Mouse (Mus musculus): ENCODE data around the gene Asgr1.
"Not testable (repeated sequence)": the region's sequence is repeated elsewhere in the genome, so short reads cannot be mapped to it uniquely, and the experiment has no call there.

The Asgr1 gene

DNA sequence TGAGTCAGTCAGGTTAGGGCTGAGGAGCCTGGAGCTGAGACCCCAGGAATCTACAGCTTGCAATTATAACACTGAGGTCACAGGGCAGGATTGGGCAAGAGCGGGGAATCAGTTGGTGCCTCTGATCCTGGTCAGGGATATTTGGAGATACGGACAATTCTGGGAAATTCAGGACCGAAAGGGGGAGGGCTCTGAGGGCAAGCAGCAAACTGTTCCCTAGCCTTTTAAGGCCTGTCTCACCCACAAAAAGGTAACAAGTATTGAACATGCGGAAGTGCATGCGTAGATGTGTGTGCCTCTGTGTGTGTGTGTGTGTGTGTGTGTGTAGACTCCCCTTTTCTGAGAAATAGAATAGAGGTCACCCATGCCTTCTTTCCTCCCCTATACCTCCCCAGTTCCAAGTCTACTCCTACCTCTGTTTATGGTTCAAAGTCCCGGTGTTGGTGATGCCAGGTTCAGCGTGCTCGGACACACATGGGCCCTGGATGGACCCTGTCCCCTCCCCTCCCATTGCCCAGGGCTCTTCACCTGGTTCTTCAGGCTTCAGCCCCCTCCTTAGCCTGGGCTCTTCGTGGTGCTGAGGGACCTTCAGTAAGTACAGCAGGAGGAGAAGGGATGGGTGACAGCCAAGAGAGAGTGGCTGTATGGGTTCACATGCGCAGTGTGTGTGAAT is at the start of gene Asgr1:
Gene Asgr1 (plus strand): TSS at position 188 of the 673 bp plus-strand sequence.
- no peak for DNase-seq (ENCODE audit: inconsistent ontology term)

DNA sequence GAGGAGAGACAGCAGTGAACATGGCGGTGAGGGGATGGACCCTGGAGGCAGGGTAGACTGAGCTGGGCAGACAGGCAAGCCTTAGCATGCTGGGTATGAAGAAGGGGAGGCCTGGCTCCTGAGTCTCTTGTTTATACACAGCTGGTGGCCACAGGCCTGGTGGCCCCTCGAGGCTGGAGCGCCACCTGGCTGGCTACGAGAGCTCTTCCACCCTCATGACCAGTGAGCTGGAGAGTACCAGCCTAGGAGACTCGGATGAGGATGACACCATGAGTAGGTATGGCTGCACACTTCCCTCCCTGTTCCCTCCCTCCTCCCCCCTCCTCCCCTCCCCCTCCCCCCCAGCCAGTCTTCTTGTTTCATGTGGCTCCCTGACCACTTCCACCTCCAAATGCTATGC is 48.4 kb upstream of the Asgr1 start:
- DNase-seq (ENCODE audit: inconsistent ontology term), result peak; percentile 17

DNA sequence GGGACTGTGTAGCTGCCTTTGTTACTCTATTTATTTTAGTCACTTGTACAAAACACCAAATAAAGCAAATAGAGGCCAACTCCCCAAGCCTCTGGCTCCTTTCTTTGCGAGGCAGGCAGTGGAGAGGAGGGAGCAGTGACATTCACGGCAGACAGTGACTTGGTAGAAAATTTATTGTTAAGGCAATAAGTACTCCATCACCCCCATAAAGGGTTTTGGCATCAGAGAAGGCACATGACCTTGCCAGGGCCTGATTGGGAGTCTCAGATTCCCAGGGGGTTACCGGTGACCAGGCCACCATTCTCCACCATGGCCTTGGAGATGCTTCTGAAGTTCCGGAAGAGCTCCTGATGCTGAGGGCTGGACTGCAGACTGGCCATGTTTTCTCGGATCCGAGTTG is 43.9 kb upstream of the Asgr1 start:
- DNase-seq (ENCODE audit: inconsistent ontology term), result no peak

DNA sequence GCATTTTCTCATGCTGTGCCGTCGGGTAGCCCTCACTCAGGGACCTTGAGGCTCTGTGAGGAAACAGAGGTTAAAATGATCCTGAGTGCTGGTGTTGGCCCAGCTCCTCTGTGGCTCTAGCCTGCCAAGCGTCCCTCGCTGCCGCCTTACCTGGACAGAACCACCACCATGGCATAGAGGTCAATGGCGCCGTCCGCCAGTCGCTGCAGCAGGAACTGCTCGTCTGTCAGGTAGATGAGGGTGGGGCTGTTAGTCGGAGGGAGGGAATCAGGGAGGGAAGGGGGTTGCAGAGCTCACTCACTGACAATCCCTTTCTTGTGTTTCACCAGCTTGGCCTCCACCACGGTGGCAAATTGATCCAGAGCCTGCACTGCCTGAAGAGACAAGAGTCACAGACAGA is 43.3 kb upstream of the Asgr1 start:
- no peak for DNase-seq (ENCODE audit: inconsistent ontology term)

DNA sequence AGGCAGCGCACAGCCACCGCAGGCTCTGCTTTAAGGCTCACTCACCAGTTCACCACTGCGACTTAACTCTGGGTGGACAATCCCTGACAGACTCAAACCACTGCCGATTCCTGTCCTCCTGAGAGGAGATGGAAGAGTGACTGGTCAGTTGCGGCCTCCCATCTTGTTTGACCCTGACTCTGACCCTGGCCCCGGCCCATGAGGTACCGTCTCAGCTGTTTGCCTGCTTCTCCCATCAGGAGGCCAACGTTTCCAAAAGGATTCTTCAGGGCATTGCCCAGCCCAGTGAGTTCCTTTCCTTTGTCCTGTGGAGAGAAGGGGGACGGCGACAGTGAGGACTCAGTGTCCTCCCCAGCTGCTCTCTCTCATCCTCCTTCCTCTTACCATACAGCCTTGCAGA is 42.9 kb upstream of the Asgr1 start:
- no peak for DNase-seq (ENCODE audit: inconsistent ontology term)

DNA sequence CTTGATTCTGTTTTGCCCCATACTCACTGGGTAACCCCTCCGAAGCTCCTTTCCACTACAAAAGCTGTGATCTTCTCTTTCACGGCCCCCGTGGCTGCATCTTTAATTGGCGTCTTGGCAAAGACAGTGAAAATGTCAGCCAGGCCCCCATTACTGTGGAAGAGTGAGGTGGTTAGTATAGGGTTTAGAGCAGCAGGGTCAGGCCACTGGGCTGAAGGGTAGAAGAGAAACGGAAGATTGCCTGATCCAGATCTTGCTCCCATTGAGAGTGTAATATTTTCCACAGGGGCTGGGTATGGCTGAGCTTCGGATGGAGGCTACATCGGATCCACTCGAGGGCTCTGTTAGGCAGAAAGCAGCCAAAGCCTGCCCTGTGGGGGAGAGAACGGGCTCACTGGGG is 41.0 kb upstream of the Asgr1 start:
- no peak for DNase-seq (ENCODE audit: inconsistent ontology term)

DNA sequence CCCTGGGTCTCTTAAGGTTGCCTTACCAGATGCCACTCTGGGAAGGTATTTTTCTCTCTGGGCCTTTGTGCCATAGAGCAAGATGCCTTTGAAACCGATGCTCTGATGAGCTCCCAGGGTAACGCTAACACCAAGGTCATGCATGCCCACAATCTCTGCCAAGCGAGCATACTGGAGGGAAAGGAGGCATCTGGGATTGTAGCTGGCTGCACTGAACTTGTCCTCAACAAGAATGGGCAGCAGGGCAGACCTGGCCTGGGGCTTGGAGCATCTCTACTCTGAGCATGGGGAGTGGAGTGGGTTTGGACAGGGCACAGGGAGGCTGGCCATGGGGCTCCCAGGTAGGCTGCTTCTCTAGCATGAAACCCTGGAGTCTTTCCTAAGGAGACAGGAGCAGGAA is 40.5 kb upstream of the Asgr1 start:
- DNase-seq (ENCODE audit: inconsistent ontology term), result no peak

DNA sequence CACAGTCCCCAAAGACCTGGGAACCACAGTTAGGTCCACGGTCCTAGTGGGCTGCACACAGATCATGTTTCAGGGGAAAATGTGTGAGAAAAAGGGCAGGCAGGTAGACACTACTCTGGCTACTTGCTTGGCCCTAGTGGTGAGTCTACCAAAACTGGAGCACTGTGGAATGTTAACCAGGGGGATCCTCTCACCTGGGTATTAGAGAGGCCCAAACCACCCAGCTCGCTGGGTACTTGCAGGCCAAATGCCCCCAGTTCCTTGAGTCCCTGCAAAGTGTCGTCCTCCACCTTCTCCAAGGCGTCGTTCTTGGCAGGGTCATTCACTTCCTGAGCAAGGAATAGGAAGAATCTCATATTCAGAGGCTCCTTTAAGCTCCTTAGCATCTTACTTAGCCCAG is 39.8 kb upstream of the Asgr1 start:
- DNase-seq (ENCODE audit: inconsistent ontology term), result no peak

DNA sequence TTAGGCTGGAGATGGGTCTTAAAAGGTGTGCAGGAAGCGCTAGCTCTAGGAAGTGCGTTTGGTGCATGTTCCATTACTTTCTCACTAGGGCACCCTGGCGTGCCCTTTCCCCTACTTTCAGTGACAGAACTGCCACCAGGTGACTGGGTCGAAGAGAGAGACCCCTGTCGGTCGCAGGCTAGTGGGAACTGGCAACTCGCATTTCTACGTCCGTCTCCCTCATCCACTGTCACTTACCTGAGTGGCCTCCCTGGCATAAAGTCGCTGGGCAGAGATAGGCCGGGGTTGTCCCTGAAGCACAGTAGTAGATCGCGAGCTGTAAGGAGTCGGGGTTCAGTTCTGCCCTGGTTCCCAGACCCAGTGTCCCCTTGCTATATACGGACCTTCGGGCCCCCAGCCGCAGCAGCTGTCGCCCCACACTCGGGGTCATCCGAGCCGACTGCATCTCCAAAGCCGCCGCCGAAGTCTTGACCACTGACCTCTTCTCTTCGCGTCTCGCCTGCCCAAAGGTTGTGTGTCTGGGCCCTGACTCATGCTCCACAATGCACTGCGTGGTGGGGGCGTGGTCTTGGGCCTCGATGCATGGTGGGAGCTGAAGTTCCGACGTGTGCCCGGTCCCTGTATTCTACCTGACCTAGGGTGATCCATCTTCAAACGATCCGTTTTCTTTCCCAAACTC is 38.9 kb upstream of the Asgr1 start, which contains the start of gene Acadvl:
Gene Acadvl (minus strand): TSS at position 532 of the 679 bp plus-strand sequence.
- peak; percentile 91 for DNase-seq (ENCODE audit: inconsistent ontology term)

DNA sequence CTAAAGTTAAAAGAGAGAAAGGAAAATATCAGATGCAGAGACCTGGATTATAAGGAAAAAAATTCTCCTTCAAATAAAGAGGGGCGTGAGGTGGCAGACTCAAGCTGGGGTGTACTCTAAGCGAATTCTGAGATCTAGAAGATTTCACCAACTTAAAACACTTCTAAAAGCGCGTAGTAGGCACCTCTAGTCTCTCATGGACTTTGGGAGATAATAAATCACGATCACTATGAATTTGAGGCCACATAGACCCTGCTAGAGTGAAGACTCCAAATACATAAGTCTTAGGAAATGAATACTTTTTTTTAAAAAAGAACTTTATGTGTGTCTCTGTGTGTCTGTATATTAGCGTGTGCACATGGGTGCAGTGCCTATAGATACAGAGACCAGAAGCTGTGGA is 38.2 kb upstream of the Asgr1 start:
- DNase-seq (ENCODE audit: inconsistent ontology term), result no peak

DNA sequence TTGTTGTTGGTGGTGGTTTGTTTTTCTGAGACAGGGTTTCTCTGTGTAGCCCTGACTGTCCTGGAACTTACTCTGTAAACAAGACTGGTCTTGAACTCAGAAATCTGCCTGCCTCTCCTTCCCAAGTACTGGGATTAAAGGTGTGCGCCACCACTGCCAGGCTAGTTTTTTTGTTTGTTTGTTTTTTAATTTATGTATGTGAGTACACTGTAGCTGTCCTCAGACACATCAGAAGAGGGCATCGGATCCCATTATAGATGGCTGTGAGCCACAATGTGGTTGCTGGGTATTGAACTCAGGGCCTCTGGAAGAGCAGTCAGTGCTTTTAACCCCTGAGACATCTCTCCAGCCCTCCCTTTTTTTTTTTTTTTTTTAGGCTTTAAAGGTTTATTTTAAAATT is 37.7 kb upstream of the Asgr1 start:
- not testable (repeated sequence) for DNase-seq (ENCODE audit: inconsistent ontology term)

DNA sequence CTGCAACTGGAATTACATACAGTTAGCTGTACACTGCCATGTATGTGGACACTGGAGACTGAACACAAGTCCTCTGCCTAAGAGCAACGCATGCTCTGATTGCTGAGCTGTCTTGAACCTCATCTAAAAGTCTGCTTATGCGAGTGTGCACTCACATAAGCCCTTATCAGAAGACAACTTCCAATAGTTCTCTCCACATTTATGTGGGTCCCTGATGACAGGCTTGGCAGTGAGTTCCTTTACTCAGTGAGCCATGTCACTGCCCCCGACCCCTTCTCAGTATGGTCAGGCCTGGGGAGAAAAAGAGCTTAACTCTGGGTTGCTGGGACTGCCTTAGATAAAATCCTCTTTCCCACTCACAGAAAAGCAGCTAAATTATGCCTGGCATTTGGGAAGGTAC is 37.2 kb upstream of the Asgr1 start, which contains the start of gene Dlg4:
Gene Dlg4 (plus strand): TSS at position 274 of the 400 bp plus-strand sequence.
- DNase-seq (ENCODE audit: inconsistent ontology term), result no peak

DNA sequence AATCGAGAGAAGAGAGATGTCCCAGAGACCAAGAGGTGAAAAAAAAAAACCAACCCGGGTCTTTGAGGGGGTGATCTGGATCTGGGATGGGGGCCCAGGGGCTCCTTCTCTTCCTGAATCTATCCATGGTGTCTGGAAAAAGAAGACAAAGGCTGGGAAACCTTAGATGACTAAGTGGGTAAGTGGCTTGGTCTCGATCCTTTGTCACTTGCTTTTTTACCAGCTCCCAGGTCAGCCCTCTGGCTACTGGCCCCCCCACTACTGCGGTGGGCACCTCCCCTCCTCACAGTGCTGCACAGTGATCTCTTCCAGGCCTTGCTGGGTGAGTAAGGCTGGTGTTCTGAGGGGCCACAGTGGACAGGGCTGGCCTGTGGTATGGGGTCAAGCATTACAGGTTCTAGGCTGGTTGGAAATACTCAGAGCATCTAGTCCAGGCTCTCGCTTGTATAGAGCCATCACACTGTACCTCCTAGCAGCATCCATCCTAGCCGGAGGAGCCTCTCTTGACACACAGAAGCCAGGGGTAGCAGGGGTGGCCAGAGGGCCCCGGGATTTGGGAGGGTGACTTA is 36.6 kb upstream of the Asgr1 start:
- no peak for DNase-seq (ENCODE audit: inconsistent ontology term)

DNA sequence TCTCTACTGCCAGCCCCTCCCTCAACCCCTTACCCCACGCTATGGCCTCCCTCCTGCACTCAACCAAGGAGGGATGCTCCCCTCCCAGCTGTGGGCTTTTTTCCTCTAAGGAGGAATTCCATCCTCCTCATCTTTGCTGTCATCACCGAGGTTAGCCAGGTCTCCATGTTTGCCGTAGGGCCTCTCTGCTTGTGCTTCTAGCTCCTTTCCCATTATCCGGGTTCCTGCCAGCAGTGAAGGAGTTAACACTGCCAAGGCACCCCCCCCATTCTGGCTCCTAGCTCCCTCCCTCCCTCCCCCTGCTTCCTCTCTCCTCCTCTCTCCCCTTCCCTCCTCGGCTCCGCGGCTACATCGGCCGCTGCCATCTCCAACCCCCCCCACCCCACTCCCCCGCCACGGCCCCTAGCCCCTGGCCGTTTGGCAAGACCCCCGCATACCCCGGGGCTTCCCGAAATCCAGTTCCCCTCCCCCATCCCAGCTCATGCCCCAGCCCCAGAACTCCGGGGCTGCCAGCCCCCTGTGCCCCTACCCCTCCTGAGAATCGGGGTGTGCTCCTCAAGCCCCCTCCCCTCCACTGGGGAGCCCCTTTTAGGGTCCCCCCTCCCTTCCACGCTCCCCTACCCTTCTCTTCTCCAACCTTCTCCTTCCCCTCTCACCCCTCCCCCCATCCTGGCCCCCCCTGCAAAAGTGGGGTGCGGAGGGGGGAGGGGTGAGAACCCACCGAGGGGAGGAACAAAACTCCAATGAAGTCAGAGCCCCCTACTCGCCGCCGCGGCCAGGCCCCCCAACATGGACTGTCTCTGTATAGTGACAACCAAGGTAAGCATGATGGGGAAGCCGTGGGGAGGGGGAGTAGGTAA is 35.5 kb upstream of the Asgr1 start:
- peak; percentile 73 for DNase-seq (ENCODE audit: inconsistent ontology term)

DNA sequence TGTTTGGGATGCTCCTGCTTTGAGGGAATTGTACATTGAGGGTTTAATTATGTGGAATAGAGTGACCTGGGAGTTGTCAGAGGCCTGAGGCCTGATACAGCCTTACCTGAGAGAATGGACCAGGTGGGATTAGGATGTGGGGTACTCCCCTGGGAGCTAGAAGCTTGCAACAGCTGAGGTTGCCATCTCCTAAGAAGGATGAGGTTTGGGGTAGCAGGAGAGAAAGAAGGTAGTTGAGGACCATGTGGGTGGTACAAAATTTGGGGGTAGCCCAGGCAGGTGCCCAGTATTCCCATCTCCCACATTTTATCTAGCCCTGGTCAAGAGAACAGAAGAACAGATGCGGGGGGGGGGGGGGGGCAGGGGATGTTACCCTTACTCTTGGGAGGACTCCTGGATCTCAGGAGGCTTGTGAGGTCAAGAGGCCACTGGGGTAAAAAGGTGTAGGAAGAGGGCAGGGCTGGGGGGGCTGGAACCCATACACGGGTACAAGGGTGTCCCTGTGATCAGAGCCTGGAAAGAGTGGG is 34.3 kb upstream of the Asgr1 start:
- DNase-seq (ENCODE audit: inconsistent ontology term), result no peak

DNA sequence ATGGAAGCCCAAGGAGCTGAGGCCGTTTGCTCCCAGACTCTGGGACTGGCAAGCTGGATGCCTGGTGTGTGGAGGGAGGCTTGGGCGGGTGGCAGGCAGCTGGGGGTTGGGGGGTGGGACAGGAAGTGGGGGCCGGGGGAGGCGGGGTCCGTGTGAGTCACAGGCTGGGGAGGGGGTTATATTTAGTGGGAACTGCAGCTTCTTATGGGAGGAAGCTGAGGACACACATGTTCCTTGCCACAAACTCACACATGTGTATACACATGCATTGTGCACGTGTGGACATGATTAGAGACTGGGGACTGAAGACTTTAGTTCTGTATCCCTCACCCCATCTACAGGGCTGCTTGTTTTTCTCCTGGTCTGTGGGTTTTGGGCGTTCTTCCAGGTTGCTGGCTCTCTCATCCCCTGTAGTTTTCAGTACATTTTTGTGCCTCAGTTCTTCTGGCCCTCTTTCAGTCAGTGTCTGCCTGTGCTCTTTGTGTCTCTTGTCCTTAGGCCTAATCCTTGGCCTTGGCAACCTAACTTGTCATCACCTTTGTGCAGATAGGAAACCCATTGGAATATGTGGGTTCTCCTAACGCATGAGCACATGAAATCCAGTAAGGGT is 33.8 kb upstream of the Asgr1 start:
- DNase-seq (ENCODE audit: inconsistent ontology term), result peak; percentile 38

DNA sequence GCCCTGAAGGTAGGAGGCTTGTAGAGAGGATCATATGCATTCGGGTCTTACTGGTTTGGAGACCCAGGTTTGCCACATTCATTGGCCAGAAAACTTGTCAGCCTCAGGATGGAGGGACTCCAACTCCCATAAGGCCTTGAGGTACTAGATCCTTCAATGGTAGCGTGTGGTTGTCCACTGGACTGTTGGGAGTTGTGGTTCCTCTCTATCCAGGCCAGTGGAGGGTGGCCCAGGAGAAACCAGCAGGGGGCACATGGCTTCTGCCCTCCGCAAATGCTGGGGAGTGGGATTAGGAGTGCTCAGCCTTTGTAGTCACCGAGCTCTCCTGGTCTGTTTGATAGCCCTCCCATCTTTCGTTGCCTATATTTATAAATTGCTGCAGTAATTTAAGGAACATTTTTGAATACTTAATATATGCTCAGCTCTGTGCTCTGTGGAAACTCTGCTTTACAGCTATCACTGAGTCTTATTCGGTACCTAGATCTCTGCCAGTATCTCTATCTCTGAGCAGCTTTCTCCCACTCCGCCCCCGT is 33.1 kb upstream of the Asgr1 start:
- peak; percentile 85 for DNase-seq (ENCODE audit: inconsistent ontology term)

DNA sequence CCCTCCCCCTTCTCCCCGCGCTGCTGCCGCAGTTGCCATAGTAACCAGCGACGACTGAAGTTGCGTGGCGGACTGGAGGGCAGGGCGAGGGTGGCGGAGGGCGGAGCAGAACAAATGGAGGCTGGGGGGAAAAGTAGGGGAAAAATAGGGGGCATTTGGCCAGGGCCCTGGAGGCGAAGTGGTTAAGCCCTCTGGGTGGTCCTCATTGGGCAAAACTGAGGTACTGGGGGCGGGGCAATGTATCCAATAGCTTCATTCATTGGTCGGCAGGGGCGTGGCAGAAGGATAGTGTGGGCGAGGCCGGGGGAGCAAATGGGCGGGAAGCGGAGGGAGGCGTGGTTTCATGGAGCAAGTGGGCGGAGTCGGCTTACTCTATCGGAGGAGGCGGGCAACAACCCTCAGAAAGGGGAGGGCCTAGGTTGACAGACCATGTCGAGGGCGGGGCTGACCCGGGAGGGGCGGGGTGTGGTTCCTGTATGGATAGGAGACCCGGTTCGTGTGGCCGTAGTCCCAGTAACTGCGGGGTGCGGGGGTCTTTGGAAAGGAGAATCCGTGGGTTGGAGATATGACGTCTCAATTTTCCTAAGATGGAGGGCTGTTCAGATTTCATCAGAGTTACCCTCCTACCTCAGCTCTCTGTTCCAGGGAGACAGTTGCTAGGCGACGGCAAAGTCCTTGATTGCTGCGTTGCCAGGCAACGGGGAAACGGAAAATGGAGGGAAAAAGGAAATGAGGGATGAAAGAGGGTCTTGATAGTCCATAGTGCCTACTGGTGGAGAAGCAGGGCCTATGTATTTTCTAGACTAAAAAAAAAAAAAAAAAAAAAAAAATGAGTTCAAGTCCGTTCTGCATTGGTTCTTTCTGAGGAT is 32.4 kb upstream of the Asgr1 start:
- peak; percentile 99 for DNase-seq (ENCODE audit: inconsistent ontology term)

DNA sequence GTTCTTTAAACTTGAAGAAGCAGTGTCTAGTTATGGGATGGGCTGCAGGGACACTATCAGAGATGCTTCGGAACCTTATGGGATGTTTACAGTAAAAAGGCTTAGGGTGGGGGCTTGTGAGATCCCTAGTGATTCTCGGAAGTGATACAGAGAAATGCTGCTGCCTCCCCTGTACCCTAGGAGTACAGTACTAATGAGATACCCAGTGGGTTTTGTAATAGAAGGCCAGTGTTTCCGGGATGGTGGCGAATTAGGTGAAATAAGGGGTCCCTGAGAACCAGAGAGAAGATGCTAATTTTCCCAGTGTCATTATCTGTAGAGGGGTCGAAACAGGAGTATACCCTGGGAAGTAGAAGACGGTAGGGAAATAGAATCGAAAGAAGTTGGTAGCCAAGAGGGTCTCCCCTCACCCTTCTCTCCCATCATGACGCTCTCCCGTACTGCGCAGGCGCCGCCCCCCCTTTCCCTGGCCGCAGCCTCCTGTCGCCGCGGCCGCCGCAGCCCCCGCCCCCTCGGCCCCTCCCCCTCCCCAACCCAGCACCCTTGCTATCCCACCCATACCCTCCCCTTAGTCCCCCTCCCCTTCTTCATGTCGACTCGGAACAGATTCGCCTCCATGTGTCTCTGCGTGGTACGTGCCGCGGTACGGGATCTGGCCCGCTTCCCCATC is 30.3 kb upstream of the Asgr1 start:
- DNase-seq (ENCODE audit: inconsistent ontology term), result peak; percentile 52

DNA sequence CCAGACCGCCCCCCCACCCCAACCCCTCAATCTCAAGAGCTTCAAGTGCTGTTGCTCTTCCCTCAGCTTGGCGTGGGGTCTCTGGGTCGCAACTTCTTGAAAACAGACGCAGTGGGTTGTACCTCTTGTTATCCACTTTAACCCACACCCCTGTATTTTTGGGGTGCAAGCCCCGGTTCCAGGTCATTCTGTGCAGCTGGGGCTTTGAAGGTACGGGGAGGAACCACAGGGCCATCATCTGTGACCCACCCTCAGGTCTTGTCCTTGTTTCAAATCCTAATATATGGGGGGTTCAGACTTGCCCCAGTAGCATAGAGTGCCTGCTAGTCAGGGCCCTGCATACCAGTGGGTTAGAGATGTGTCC is 29.8 kb upstream of the Asgr1 start:
- no peak for DNase-seq (ENCODE audit: inconsistent ontology term)
